Mouse (Mus musculus) ES-Bruce4 (cell line): Measurements from ENCODE around the gene Elfn1.

Experiments
- CTCF ChIP-seq: IDR thresholded peaks from one replicate; pipeline ENCODE4 v1.8.1; 2011; ENCODE audit warnings: low read depth, low read length
- EP300 ChIP-seq: IDR thresholded peaks from 2 replicates; pipeline ENCODE4 v1.6.1; 2011; ENCODE audit warnings: low read depth, low read length; ENCODE audit not compliant: insufficient read depth
- POLR2A ChIP-seq: IDR thresholded peaks from one replicate; pipeline ENCODE4 v1.8.1; 2011; ENCODE audit warnings: low read length; ENCODE audit not compliant: insufficient read depth

GRCm38 (mm10) chr5:139906507-139906906 is 1.2 kb upstream of the Elfn1 start:
- TF ChIP-seq POLR2A (no peak), EP300 (no peak), CTCF (no peak)
